Mouse (Mus musculus): ENCODE results near the gene Gm21921. TPM values are rescaled to one million over a fixed set of nuclear protein-coding genes. Genes with fewer than 3 reads are reported as not detected.
"Not testable (repeated sequence)": the region's sequence is repeated elsewhere in the genome, so short reads cannot be mapped to it uniquely, and the experiment has no call there.

Gm21921 gene
- not detected in 2 replicates for polyA plus RNA-seq (2015; fragmentation: Nextera tagmentation; extraction: Ambion mirVana)

- not testable (repeated sequence) for H3K4me1 ChIP-seq (replicated peaks; ENCODE audit: control insufficient read depth, insufficient read depth, low read length); H3K27ac ChIP-seq (ENCODE audit: low read length); H3K27me3 ChIP-seq (replicated peaks; ENCODE audit: control insufficient read depth, insufficient read depth, low read length); H3K36me3 ChIP-seq (ENCODE audit: control insufficient read depth, insufficient read depth); H3K9ac ChIP-seq (replicated peaks; ENCODE audit: low read depth, low read length); H3K4me2 ChIP-seq (ENCODE audit: low read length); H3K4me3 ChIP-seq (replicated peaks; ENCODE audit: low read length); ATAC-seq; H3K9me3 ChIP-seq (ENCODE audit: control insufficient read depth, low read length)
- WGBS = no CpG with 5 or more reads among the region's 2 CpGs
Measured at GRCm38 (mm10) chrY:24796143-24796542, at the start of gene Gm21921. Gm21921 (minus strand) TSS chrY:24796243.
